Mouse (Mus musculus): ENCODE data around the gene Smg6. TPM values are rescaled to one million over a fixed set of nuclear protein-coding genes. Genes with fewer than 3 reads are reported as not detected.

The Smg6 gene
- total RNA-seq, 2 experiments from 2014 or later, result 11.9 to 12.4 TPM

DNA sequence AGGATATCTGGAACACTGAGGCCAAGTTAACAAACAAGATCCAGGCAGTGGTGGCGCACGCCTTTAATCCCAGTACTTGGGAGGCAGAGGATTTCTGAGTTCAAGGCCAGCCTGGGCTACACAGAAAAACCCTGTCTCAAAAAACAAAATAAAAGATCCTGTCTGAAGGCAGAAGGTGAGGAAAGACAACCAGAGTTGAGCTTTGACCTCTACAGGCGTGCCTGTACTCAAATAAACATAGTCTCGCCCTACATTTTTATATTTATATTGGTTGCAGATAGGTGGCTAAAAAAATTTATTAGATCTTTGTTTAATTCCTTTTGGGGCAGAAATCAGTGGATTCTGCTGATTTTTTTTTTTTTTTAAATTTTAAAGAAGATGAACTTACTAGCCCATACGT lies 23.2 kb upstream of the Smg6 start:
- DNase-seq, result no peak
- H3K4me3 ChIP-seq, result no peak overlapping the region
- H3K27ac ChIP-seq, result no peak overlapping the region
- intact Hi-C loops (cut with DNase I), result no loop called here
- TF ChIP-seq CTCF (IDR thresholded peaks at IDR 0.05), result no peak

DNA sequence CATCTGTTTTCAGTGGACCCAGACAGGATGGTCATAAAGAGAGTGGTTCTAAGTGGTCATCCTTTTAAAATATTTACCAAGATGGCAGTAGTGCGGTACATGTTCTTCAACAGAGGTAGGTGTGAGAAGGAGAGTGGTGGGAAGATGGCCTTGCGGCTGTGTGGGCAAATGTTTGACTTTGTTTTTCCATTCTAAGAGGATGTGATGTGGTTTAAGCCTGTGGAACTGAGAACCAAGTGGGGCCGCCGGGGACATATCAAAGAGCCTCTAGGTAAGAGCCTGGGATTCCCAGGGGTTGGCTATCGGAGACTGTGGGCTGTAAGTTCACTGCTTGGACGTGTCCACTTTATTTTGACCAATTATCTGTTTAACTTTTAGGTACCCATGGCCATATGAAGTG lies 17.8 kb upstream of the Smg6 start:
- TF ChIP-seq CTCF (IDR thresholded peaks at IDR 0.05), result no peak
- H3K4me3 ChIP-seq, result no peak overlapping the region
- no peak overlapping the region for H3K27ac ChIP-seq
- no peak for DNase-seq
- intact Hi-C loops (cut with DNase I), result no loop called here

DNA sequence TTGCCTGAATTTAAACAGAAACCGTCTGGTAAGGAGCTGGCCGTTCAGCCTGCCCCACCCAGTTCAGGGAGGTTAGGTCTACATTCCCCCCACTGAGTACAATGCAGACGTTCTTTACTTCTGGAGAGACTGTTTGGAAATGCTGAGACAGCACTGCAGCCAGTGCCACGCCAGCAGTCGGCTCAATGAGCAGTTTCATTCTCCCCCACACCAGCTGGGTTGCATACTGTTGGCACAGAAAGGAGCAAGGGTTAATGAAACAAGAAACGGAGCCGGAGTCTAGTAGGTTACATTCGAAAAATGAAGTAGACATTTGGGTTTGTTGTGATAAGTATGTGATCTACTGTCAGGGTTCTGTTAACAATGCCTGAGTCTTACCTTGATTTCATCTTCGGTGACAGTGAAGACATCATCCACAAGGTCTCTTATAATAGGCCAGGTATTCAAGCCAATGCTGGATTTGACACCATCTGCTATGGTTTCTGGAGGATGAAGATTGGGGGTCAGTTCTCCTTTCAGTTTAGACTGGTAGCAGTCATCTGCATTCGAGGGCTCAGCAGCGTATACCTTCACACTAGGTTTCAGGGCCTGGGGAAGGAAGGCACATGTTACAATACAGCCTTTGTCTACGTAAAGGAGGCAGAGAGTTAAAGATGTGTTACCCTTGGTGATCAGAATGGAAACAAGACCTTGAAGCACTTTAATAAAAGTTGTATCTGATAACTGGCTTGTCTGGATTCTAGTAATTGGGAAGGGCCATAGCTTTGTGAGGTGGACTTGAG lies 16.8 kb upstream of the Smg6 start:
- intact Hi-C loops (cut with DNase I), result no loop called here
- no peak for DNase-seq
- TF ChIP-seq CTCF (IDR thresholded peaks at IDR 0.05), result no peak
- no peak overlapping the region for H3K4me3 ChIP-seq
- H3K27ac ChIP-seq, result no peak overlapping the region

DNA sequence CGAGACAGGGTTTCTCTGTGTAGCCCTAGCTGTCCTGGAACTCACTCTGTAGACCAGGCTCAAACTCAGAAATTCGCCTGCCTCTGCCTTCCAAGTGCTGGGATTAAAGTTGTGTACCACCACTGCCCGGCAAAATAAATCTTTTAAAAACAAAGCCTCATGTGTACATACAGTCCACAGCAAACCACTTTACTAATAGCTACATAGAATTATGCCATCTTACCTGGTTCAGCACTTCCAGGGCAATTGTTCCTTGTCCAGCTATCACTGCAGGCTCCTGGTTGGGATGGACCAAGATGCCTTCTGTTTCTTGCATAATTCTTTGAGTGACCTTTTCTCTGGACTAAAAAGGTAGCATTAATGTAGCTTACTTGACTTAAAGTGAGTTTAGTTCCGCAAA lies 15.6 kb upstream of the Smg6 start:
- intact Hi-C loops (cut with DNase I), result no loop called here
- TF ChIP-seq CTCF (IDR thresholded peaks at IDR 0.05), result no peak
- no peak overlapping the region for H3K4me3 ChIP-seq
- DNase-seq, result no peak
- no peak overlapping the region for H3K27ac ChIP-seq

DNA sequence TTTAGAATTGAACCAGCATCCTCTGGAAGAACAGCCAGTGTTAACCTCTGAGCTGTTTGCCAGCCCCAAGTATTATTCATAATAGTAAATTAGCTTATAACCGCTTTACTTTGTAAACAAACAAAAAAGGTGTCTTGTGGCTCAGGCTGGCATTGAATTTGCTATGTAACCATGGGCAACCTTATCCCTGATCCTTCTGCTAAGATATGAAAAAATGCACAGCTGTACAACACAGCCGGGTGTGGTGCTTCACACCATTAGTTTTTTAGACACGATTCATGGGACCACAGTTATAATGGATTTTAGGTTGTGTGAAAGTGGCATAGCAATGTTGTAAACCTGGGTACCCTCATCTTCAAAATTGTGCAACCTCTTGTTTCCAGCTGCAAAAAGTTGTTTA lies 13.1 kb upstream of the Smg6 start:
- no peak for TF ChIP-seq CTCF (IDR thresholded peaks at IDR 0.05)
- DNase-seq, result no peak
- intact Hi-C loops (cut with DNase I), result no loop called here
- Histone ChIP-seq H3K27ac (no peak overlapping the region), H3K4me3 (no peak overlapping the region)

DNA sequence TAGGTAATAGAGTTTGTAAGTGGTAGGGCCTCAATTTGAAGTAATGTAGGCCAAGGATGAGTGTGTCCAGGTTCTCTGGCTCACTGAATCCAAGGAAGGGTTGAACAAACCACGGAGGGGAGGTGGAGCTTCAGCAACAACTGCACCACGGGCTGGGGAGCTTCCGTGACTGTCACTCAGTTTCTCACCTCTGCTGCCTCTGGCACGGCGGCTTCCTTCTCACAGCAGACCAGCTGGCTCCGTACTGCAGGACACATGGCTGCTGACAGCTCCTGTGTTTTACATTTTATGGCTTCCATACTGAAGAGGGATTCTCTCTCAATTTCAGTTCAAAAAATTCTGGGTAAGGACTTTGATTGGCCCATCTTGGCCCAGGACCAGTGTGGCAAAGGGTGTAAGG lies 6.4 kb upstream of the Smg6 start:
- no peak for TF ChIP-seq CTCF (IDR thresholded peaks at IDR 0.05)
- DNase-seq, result no peak
- intact Hi-C loops (cut with DNase I), result no loop called here
- Histone ChIP-seq H3K4me3 (no peak overlapping the region), H3K27ac (no peak overlapping the region)

DNA sequence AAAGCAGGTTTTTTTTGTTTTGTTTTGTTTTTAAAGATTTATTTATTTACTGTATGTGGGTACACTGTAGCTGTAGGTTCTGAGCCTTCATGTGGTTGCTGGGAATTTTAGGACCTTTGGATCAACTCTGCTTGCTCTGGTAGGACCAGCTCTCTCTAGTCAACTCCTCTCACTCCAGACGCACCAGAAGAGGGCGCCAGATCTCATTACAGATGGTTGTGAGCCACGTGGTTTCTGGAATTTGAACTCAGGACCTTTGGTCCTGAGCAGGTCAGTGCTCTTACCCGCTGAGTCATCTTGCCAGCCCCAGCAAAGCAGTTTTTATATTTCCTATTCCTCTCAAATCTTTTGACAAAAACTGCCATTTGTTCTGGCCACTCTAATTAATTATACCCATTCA lies 1.5 kb upstream of the Smg6 start:
- no peak for DNase-seq
- no peak overlapping the region for H3K4me3 ChIP-seq
- TF ChIP-seq CTCF (IDR thresholded peaks at IDR 0.05), result peak; percentile 43
- intact Hi-C loops (cut with DNase I), result no loop called here
- no peak overlapping the region for H3K27ac ChIP-seq

DNA sequence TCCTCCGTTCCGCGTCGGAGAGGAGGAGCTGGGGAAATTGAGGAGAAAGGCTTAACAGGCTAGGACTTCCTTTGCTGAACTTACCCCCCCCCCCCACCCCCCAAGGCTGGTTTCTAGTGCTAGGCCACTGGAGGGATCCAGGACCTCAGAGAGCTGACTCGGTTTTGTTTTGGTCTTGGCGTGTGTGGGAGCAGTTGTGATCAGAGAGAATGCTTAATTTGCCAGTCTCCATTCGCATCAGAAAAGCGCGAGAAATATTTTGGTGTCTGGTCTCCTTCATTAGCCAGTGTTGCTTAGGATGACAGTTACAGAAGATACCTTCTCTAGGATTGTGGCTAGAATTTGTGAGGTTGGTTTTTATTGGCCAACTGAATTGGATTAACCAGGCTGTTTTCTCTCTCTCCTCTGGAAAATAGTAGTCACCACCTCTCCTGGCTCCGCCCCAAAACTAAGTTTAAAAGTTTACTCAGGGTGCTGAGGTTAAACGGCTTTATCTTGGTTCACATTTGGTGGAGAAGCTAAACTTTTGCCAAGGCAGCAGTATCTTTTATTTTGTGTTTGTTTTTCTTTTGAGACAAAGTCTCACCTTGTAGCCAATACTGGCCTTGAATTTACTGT lies 874 bp downstream of the Smg6 start:
- intact Hi-C loops (cut with DNase I), result no loop called here
- no peak for TF ChIP-seq CTCF (IDR thresholded peaks at IDR 0.05)
- Histone ChIP-seq H3K4me3 (peak overlapping the region; percentile 94), H3K27ac (peak overlapping the region; percentile 99)
- peak; percentile 35 for DNase-seq

DNA sequence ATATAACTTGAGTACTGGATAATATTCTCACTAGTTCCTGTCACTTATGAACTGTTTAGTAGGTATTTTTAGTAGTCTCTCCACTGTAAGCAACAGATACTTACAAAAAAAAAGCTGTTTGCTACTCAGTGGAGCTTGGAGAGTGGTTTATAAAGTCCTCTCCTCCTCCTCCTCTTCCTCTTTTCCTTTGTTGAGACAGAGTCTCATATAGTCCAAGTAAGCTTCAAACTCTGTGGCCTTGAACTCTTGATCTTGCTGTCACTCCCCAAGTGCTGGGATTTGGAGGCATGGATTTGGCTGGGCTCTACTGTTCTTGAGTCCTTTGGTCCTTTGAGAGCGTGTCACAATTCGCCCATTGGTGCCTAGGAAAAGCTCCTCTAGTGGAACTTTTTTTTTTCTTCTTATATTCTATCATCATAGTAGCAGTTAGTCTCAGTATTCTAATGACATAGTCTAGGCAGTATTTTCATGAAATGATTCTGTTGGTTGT lies 1.7 kb downstream of the Smg6 start:
- intact Hi-C loops (cut with DNase I), result no loop called here
- Histone ChIP-seq H3K27ac (no peak overlapping the region), H3K4me3 (no peak overlapping the region; the same call in 1 of the 2 replicates)
- DNase-seq, result no peak
- no peak for TF ChIP-seq CTCF (IDR thresholded peaks at IDR 0.05)

DNA sequence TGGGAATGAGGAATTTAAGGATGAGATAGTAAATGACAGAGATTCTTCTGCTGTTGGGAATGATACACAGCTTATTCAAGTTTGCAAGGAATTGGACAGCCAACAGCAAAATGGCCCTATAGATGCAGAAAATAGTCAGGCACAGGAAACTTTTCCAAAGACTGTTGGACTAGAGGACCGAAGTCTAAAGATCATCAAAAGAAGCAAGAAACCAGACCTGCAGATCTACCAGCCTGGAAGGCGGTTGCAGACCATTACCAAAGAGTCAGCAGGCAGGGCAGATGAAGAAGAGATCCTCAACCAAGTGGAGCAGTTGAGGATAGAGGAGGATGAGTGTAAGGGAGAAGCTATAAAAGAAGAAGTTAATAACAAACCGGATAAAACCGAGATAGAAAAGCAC lies 3.5 kb downstream of the Smg6 start:
- TF ChIP-seq CTCF (IDR thresholded peaks at IDR 0.05), result no peak
- intact Hi-C loops (cut with DNase I), result no loop called here
- DNase-seq, result no peak
- Histone ChIP-seq H3K27ac (no peak overlapping the region), H3K4me3 (no peak overlapping the region)

DNA sequence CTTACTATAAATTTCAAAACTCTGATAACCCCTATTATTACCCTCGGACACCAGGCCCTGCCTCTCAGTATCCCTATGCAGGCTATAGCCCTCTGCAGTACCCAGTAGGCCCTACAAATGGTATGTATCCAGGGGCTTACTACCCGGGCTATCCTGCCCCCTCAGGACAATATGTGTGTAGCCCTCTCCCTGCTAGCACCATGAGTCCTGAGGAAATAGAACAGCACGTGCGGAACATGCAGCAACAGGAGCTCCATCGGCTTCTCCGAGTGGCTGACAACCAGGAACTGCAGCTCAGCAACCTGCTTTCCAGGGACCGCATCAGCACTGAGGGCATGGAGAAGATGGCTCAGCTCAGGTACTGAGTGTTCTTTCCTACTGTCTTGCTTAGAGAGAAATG lies 4.8 kb downstream of the Smg6 start:
- Histone ChIP-seq H3K27ac (no peak overlapping the region), H3K4me3 (no peak overlapping the region)
- intact Hi-C loops (cut with DNase I), result no loop called here
- no peak for DNase-seq
- no peak for TF ChIP-seq CTCF (IDR thresholded peaks at IDR 0.05)

DNA sequence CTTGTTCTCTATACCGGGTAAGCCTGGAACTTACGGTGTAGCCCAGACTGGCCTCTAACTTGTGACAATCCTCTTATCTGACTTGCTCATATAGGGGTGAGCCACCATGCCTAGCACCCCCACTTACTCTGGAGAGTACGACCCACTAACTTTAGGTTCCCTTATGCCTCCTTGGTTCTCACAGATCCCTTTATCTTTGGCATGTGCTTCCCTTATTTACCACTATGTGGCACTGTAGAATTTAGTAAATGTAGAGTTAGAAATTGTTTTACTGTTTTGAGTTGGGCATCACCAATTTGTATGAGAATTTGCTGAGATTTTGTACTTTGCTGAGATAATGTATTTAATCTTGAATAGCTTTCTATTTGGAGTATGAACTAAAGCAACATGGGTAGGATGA lies 20.7 kb downstream of the Smg6 start:
- TF ChIP-seq CTCF (IDR thresholded peaks at IDR 0.05), result peak; percentile 77
- no peak for DNase-seq
- Histone ChIP-seq H3K27ac (no peak overlapping the region), H3K4me3 (no peak overlapping the region)
- intact Hi-C loops (cut with DNase I), result loop anchor here (1.0 to 10.0 kb wide), 2 partner anchors 223 to 348 kb away; partner anchors contain the start of gene Hic1

DNA sequence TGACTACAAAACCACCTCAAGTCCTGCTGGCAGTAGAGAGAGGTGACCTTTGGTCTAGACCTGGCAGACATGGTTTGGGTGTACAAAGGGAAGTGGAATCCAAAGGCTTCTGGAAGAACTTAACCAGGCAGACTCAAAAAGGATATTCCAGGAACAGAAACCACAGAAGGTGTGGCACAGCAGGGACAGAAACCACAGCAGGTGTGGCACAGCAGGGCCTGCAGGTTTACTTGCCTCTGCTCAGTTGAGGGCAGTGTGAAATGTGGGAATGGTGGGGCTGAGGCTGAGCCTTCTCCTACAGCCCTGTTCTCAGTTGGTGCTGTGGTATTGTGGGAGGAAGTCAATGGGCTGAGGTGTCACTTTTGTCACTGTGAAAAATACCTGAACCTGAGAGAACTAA lies 29.3 kb downstream of the Smg6 start:
- Histone ChIP-seq H3K27ac (no peak overlapping the region), H3K4me3 (no peak overlapping the region)
- DNase-seq, result no peak
- TF ChIP-seq CTCF (IDR thresholded peaks at IDR 0.05), result no peak
- intact Hi-C loops (cut with DNase I), result no loop called here

DNA sequence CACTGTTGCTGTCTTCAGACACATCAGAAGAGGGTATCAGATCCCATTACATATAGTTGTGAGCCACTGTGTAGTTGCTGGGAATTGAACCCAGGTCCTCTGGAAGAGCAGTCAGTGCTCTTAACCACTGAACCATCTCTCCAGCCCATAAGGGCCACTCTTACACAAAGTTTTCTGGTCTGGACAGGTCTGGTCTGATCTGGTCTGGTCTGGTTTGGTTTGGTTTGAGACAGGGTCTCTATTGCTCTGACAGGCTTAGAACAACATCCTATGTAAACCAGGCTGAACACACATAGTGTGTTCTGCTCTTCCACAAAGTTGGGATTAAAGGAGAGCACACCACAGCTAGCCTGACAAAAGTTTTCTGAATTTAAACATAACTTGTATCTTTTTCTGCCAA lies 30.4 kb downstream of the Smg6 start:
- no peak overlapping the region for H3K4me3 ChIP-seq
- intact Hi-C loops (cut with DNase I), result no loop called here
- no peak for DNase-seq
- TF ChIP-seq CTCF (IDR thresholded peaks at IDR 0.05), result no peak
- H3K27ac ChIP-seq, result no peak overlapping the region

All from gastrocnemius, adult 2 months (tissue).